In genomic region chr6:94620287-94620686, GRCm38 (mm10) we compare ENCODE assay signal across 18 mouse cellular contexts.
DNase-seq lines count a peak whose midpoint lies in the region; ATAC-seq lines count a peak whose summit lies in the region.
"Had no signal": no experiment of that assay in that cellular context is flagged by ENCODE, and none has a peak within 500 bp of the region (broad histone marks: within the 10 kb centered on the region; RNA-seq: fewer than 3 reads in every experiment).

No protein-coding gene starts in this region.

- H3K9ac ChIP-seq in heart, embryonic 16.5 days (ENCODE audit: low read length): 0 out of 2 replicates have a peak overlapping the region, but pooled peaks have one; percentile 13
- no peak overlapping the region for H3K9ac ChIP-seq in heart, embryonic 12.5 days
- H3K9ac ChIP-seq: neural tube, embryonic 13.5 days had no signal

- WGBS in heart, embryonic 16.5 days: 62% methylated on average over 6 of the region's 6 CpGs
- 72% methylated on average over 6 of the region's 6 CpGs for WGBS in heart, embryonic 12.5 days

- no peak overlapping the region for H3K4me2 ChIP-seq in heart, embryonic 16.5 days (ENCODE audit: low read depth, low read length)
- no peak overlapping the region for H3K4me2 ChIP-seq in heart, embryonic 12.5 days
- H3K4me2 ChIP-seq: midbrain, embryonic 11.5 days; neural tube, embryonic 13.5 days had no signal

- H3K27me3 ChIP-seq in heart, embryonic 16.5 days (ENCODE audit: control insufficient read depth, insufficient read depth, low read length): no peaks in the 10 kb centered on the region
- no peaks in the 10 kb centered on the region for H3K27me3 ChIP-seq in heart, embryonic 12.5 days (replicated peaks)
- H3K27me3 ChIP-seq: neural tube, embryonic 13.5 days had no signal

- no peaks in the 10 kb centered on the region for H3K9me3 ChIP-seq in heart, embryonic 16.5 days (replicated peaks; ENCODE audit: control insufficient read depth, low read length)
- no peaks in the 10 kb centered on the region for H3K9me3 ChIP-seq in heart, embryonic 12.5 days (replicated peaks)
- H3K9me3 ChIP-seq: neural tube, embryonic 13.5 days had no signal

- ATAC-seq in heart, embryonic 16.5 days (replicated peaks; ENCODE audit: extremely low read depth, insufficient read depth, low FRiP score): no peak
- no peak for ATAC-seq in heart, embryonic 12.5 days (ENCODE audit: insufficient number of reproducible peaks, low FRiP score)
- ATAC-seq: lung, postnatal 0 days had no signal

- peak; percentile 21 for DNase-seq in adrenal gland, postnatal 14 days
- DNase-seq in adrenal gland, postnatal 25 days: no peak
- DNase-seq in thymus, postnatal 0 days (ENCODE audit: low spot score): peak; percentile 40
- DNase-seq in thymus, postnatal 25 days: no peak
- peak; percentile 52 for DNase-seq in testis, postnatal 10 days (ENCODE audit: low spot score)
- DNase-seq in right cerebral cortex, adult 18-20 months: no peak
- DNase-seq: cerebellum, adult 11-12 months; cerebellum, postnatal 36 days; kidney, adult 2 months; kidney, postnatal 10 days; liver; right cerebral cortex, postnatal 25 days had no signal

- H3K4me3 ChIP-seq in heart, embryonic 16.5 days (ENCODE audit: low read length): no peak overlapping the region
- no peak overlapping the region for H3K4me3 ChIP-seq in heart, embryonic 12.5 days
- H3K4me3 ChIP-seq: neural tube, embryonic 13.5 days had no signal

- H3K27ac ChIP-seq in heart, embryonic 16.5 days (ENCODE audit: low read length): 0 out of 2 replicates have a peak overlapping the region, but pooled peaks have one; percentile 11
- no peak overlapping the region for H3K27ac ChIP-seq in heart, embryonic 12.5 days (ENCODE audit: poor library complexity, severe bottlenecking)
- H3K27ac ChIP-seq: neural tube, embryonic 13.5 days; stomach, postnatal 0 days had no signal

- H3K36me3 ChIP-seq in heart, embryonic 16.5 days (ENCODE audit: control insufficient read depth, insufficient read depth): peaks cover 20% of the 10 kb centered on the region
- peaks cover 63% of the 10 kb centered on the region for H3K36me3 ChIP-seq in heart, embryonic 12.5 days

- peaks cover 13% of the 10 kb centered on the region for H3K4me1 ChIP-seq in heart, embryonic 16.5 days (ENCODE audit: control insufficient read depth, insufficient read depth, low read length)
- H3K4me1 ChIP-seq in heart, embryonic 12.5 days (replicated peaks): peaks cover 35% of the 10 kb centered on the region

Comparison
In these comparisons a context has a peak if more than half of its experiments do, and no peak if none do; other contexts are left out.
1. DNase-seq: peak in adrenal gland, postnatal 14 days (single experiment), thymus, postnatal 0 days (single experiment) and testis, postnatal 10 days (single experiment); none in adrenal gland, postnatal 25 days (single experiment), thymus, postnatal 25 days (single experiment) and right cerebral cortex, adult 18-20 months (single experiment).